Mouse (Mus musculus) lung, embryonic 16.5 days (tissue): Measurements from ENCODE around the gene Baiap2l1. TPM values are rescaled to one million over a fixed set of nuclear protein-coding genes. Genes with fewer than 3 reads are reported as not detected.
A peak's percentile ranks its signal among the peaks of the same experiment; 100 is the strongest.

Source experiments
- ATAC-seq: fragments of 200-750 bp; cut with Nextera tagmentation; 2 replicates; pipeline ENCODE4 v1.8.0; 2017; ENCODE audit warnings: low read depth, mild to moderate bottlenecking, moderate library complexity
- H3K27ac ChIP-seq: fragments of 300-500 bp; sonication (generic); 2 replicates; pipeline ENCODE4 v1.5.1; 2014; ENCODE audit warnings: mild to moderate bottlenecking, control low read depth, low read length
- H3K27me3 ChIP-seq: fragments of 300-500 bp; sonication (generic); 2 replicates; pipeline ENCODE4 v1.6.1; 2014; ENCODE audit warnings: low read depth, low read length, mixed read lengths; ENCODE audit not compliant: control insufficient read depth, insufficient read depth
- H3K36me3 ChIP-seq: fragments of 300-500 bp; sonication (generic); 2 replicates; pipeline ENCODE4 v1.6.1; 2014; ENCODE audit warnings: low read length; ENCODE audit not compliant: control insufficient read depth, insufficient read depth
- H3K4me1 ChIP-seq: fragments of 300-500 bp; sonication (generic); replicated peaks from 2 replicates; pipeline ENCODE4 v1.6.1; 2014; ENCODE audit warnings: low read length, mixed read lengths; ENCODE audit not compliant: control insufficient read depth, insufficient read depth
- H3K4me2 ChIP-seq: fragments of 300-500 bp; sonication (generic); 2 replicates; pipeline ENCODE4 v1.6.1; 2014; ENCODE audit warnings: low read depth, low read length, control low read depth
- H3K4me3 ChIP-seq: fragments of 300-500 bp; sonication (generic); 2 replicates; pipeline ENCODE4 v1.5.1; 2014; ENCODE audit warnings: mild to moderate bottlenecking, low read length, control low read depth
- H3K9ac ChIP-seq: fragments of 300-500 bp; sonication (generic); 2 replicates; pipeline ENCODE4 v1.6.1; 2014; ENCODE audit warnings: low read length, control low read depth
- H3K9me3 ChIP-seq: fragments of 300-500 bp; sonication (generic); 2 replicates; pipeline ENCODE4 v1.6.1; 2016; ENCODE audit warnings: low read length; ENCODE audit not compliant: control insufficient read depth
- WGBS: fragments of 180-500 bp; shearing (Covaris S2); extraction: QIAGEN DNeasy Blood & Tissue Kit; methylation state at CpG from one replicate; pipeline ENCODE4 v1.1.7; 2014; 5-methylcytosine and 5-hydroxymethylcytosine counted together
- polyA plus RNA-seq: library from polyadenylated mRNA; unstranded; fragments of >200 nt; fragmentation: Nextera tagmentation; extraction: Ambion mirVana; gene quantifications from 2 replicates; pipeline ENCODE4 v1.2.1, GENCODE M21; 2015

Baiap2l1 gene
- polyA plus RNA-seq, 1 experiment from 2014 or later: 12.2 TPM

GRCm38 (mm10) chr5:144254811-144255631 is 102.9 kb downstream of the Baiap2l1 start:
- H3K4me2 ChIP-seq: peak overlapping the region; percentile 89
- peak overlapping the region; percentile 98 for H3K9ac ChIP-seq
- peaks cover 2% of the 10 kb centered on the region; the same call in 1 of the 2 replicates for H3K9me3 ChIP-seq
- peak overlapping the region; percentile 98 for H3K4me3 ChIP-seq
- no peaks in the 10 kb centered on the region for H3K27me3 ChIP-seq
- H3K27ac ChIP-seq: peak overlapping the region; percentile 98
- under 1% methylated on average over 48 of the region's 84 CpGs for WGBS
- no peaks in the 10 kb centered on the region for H3K36me3 ChIP-seq
- ATAC-seq: peak; percentile 85
- peaks cover 41% of the 10 kb centered on the region for H3K4me1 ChIP-seq

GRCm38 (mm10) chr5:144254122-144254810 is 103.6 kb downstream of the Baiap2l1 start:
- H3K36me3 ChIP-seq: no peaks in the 10 kb centered on the region
- H3K4me2 ChIP-seq: peak overlapping the region; percentile 69
- peak; percentile 63 for ATAC-seq
- H3K9me3 ChIP-seq: peaks cover 3% of the 10 kb centered on the region; the same call in 1 of the 2 replicates
- H3K4me1 ChIP-seq: peaks cover 34% of the 10 kb centered on the region
- peak overlapping the region; percentile 98 for H3K4me3 ChIP-seq
- WGBS: 46% methylated on average over 16 of the region's 16 CpGs
- peak overlapping the region; percentile 98 for H3K9ac ChIP-seq
- H3K27ac ChIP-seq: peak overlapping the region; percentile 70
- no peaks in the 10 kb centered on the region for H3K27me3 ChIP-seq

- H3K27ac ChIP-seq: no peak overlapping the region
Observed at GRCm38 (mm10) chr5:144253212-144253611, 104.7 kb downstream of the Baiap2l1 start.

GRCm38 (mm10) chr5:144251876-144252577 is 105.9 kb downstream of the Baiap2l1 start:
- no peak for ATAC-seq
- no peak overlapping the region for H3K4me2 ChIP-seq
- H3K27ac ChIP-seq: no peak overlapping the region
- peaks cover 18% of the 10 kb centered on the region for H3K4me1 ChIP-seq
- WGBS: 84% methylated on average over 13 of the region's 13 CpGs
- H3K9me3 ChIP-seq: peaks cover 3% of the 10 kb centered on the region; the same call in 1 of the 2 replicates
- no peak overlapping the region for H3K4me3 ChIP-seq
- no peak overlapping the region for H3K9ac ChIP-seq
- no peaks in the 10 kb centered on the region for H3K36me3 ChIP-seq
- no peaks in the 10 kb centered on the region for H3K27me3 ChIP-seq

More at GRCm38 (mm10) chr5:144253212-144253611, 104.7 kb downstream of the Baiap2l1 start:
- Histone ChIP-seq H3K36me3 (no peaks in the 10 kb centered on the region), H3K9me3 (peaks cover 3% of the 10 kb centered on the region; the same call in 1 of the 2 replicates), H3K4me2 (no peak overlapping the region), H3K9ac (no peak overlapping the region), H3K4me3 (no peak overlapping the region), H3K4me1 (peaks cover 23% of the 10 kb centered on the region), H3K27me3 (no peaks in the 10 kb centered on the region)
- ATAC-seq: no peak
- WGBS: 79% methylated on average over 4 of the region's 4 CpGs

- no peak overlapping the region for H3K27ac ChIP-seq
- H3K36me3 ChIP-seq: no peaks in the 10 kb centered on the region
- H3K9me3 ChIP-seq: peaks cover 3% of the 10 kb centered on the region; the same call in 1 of the 2 replicates
- no peak for ATAC-seq
- no peak overlapping the region for H3K4me2 ChIP-seq
- no peaks in the 10 kb centered on the region for H3K27me3 ChIP-seq
- 76% methylated on average over 3 of the region's 3 CpGs for WGBS
- H3K9ac ChIP-seq: no peak overlapping the region
- H3K4me3 ChIP-seq: no peak overlapping the region
- peaks cover 20% of the 10 kb centered on the region for H3K4me1 ChIP-seq
Observed at GRCm38 (mm10) chr5:144249871-144250270, 108.0 kb downstream of the Baiap2l1 start.

- peaks cover 3% of the 10 kb centered on the region; the same call in 1 of the 2 replicates for H3K9me3 ChIP-seq
- no peak overlapping the region for H3K4me2 ChIP-seq
- ATAC-seq: peak; percentile 75
- WGBS: 37% methylated on average over 10 of the region's 10 CpGs
- H3K27me3 ChIP-seq: no peaks in the 10 kb centered on the region
- H3K36me3 ChIP-seq: no peaks in the 10 kb centered on the region
- no peak overlapping the region for H3K9ac ChIP-seq
- no peak overlapping the region for H3K4me3 ChIP-seq
- H3K27ac ChIP-seq: peak overlapping the region; percentile 84
- H3K4me1 ChIP-seq: peaks cover 13% of the 10 kb centered on the region
Observed at GRCm38 (mm10) chr5:144247906-144248585, 109.9 kb downstream of the Baiap2l1 start.

GRCm38 (mm10) chr5:144247307-144247706 is 110.6 kb downstream of the Baiap2l1 start:
- Histone ChIP-seq H3K4me1 (peaks cover 13% of the 10 kb centered on the region), H3K36me3 (no peaks in the 10 kb centered on the region), H3K27me3 (no peaks in the 10 kb centered on the region), H3K27ac (peak overlapping the region; percentile 84), H3K4me3 (no peak overlapping the region), H3K9me3 (peaks cover 3% of the 10 kb centered on the region; the same call in 1 of the 2 replicates), H3K9ac (no peak overlapping the region), H3K4me2 (0 out of 2 replicates have a peak overlapping the region, but pooled peaks have one; percentile 5)
- ATAC-seq: 0 out of 2 replicates have a peak, but pooled peaks have one; percentile 18
- WGBS: 52% methylated on average over 10 of the region's 10 CpGs

GRCm38 (mm10) chr5:144246669-144247068 is 111.2 kb downstream of the Baiap2l1 start:
- ATAC-seq: no peak
- no peak overlapping the region for H3K4me2 ChIP-seq
- H3K27ac ChIP-seq: 0 out of 2 replicates have a peak overlapping the region, but pooled peaks have one; percentile 84
- H3K36me3 ChIP-seq: no peaks in the 10 kb centered on the region
- peaks cover 13% of the 10 kb centered on the region for H3K4me1 ChIP-seq
- H3K9ac ChIP-seq: no peak overlapping the region
- no peak overlapping the region for H3K4me3 ChIP-seq
- H3K9me3 ChIP-seq: peaks cover 3% of the 10 kb centered on the region; the same call in 1 of the 2 replicates
- H3K27me3 ChIP-seq: no peaks in the 10 kb centered on the region
- WGBS: 43% methylated on average over 7 of the region's 7 CpGs
